Mouse (Mus musculus) neural tube, embryonic 11.5 days (tissue): ENCODE measurements around the gene Mgat5b. TPM values are rescaled to one million over a fixed set of nuclear protein-coding genes. Genes with fewer than 3 reads are reported as not detected.
A peak's percentile ranks its signal among the peaks of the same experiment; 100 is the strongest.

Experiments used
- ATAC-seq: fragments of 200-750 bp; cut with Nextera tagmentation; 2 replicates; pipeline ENCODE4 v1.8.0; 2017; ENCODE audit warnings: moderate number of reproducible peaks, mild to moderate bottlenecking, moderate TSS enrichment, moderate library complexity; ENCODE audit not compliant: insufficient read depth, low FRiP score, low TSS enrichment
- DNase-seq: peaks from one replicate; pipeline ENCODE4 v3.0.0-alpha.2; 2015; ENCODE audit warnings: low spot score
- H3K27ac ChIP-seq: fragments of 300-500 bp; sonication (generic); 2 replicates; pipeline ENCODE4 v1.5.1; 2014; ENCODE audit warnings: low read depth, mild to moderate bottlenecking, low read length
- H3K27me3 ChIP-seq: fragments of 300-500 bp; sonication (generic); 2 replicates; pipeline ENCODE4 v1.6.1; 2014; ENCODE audit warnings: mild to moderate bottlenecking, low read length, mixed read lengths; ENCODE audit not compliant: control insufficient read depth, insufficient read depth
- H3K36me3 ChIP-seq: fragments of 300-500 bp; sonication (generic); 2 replicates; pipeline ENCODE4 v1.6.1; 2014; ENCODE audit warnings: mild to moderate bottlenecking, low read length, moderate library complexity, mixed read lengths; ENCODE audit not compliant: control insufficient read depth, insufficient read depth
- H3K4me1 ChIP-seq: fragments of 300-500 bp; sonication (generic); 2 replicates; pipeline ENCODE4 v1.6.1; 2014; ENCODE audit warnings: low read length, mixed read lengths; ENCODE audit not compliant: control insufficient read depth, insufficient read depth
- H3K4me2 ChIP-seq: fragments of 300-500 bp; sonication (generic); 2 replicates; pipeline ENCODE4 v1.6.1; 2014; ENCODE audit warnings: low read depth, mild to moderate bottlenecking, moderate library complexity
- H3K4me3 ChIP-seq: fragments of 300-500 bp; sonication (generic); 2 replicates; pipeline ENCODE4 v1.5.1; 2014; ENCODE audit warnings: low read depth, low read length
- H3K9ac ChIP-seq: fragments of 300-500 bp; sonication (generic); 2 replicates; pipeline ENCODE4 v1.6.1; 2014; ENCODE audit warnings: mild to moderate bottlenecking, low read length
- H3K9me3 ChIP-seq: fragments of 300-500 bp; sonication (generic); 2 replicates; pipeline ENCODE4 v1.6.1; 2016; ENCODE audit warnings: low read length; ENCODE audit not compliant: control insufficient read depth
- WGBS: fragments of 180-500 bp; shearing (Covaris S2); extraction: QIAGEN DNeasy Blood & Tissue Kit; methylation state at CpG from one replicate; pipeline ENCODE4 v1.1.7; 2014; 5-methylcytosine and 5-hydroxymethylcytosine counted together
- polyA plus RNA-seq: library from polyadenylated mRNA; unstranded; fragments of >200 nt; fragmentation: Nextera tagmentation; extraction: Ambion mirVana; gene quantifications from 2 replicates; pipeline ENCODE4 v1.2.1, GENCODE M21; 2014

Mgat5b gene
- polyA plus RNA-seq, 1 experiment from 2014 or later: 7.5 TPM

GRCm38 (mm10) chr11:116991964-116992363, 73.3 kb downstream of the Mgat5b start:
- DNase-seq: no peak
- Histone ChIP-seq H3K4me2 (no peak overlapping the region), H3K4me1 (peaks cover 4% of the 10 kb centered on the region; the same call in 1 of the 2 replicates), H3K9ac (no peak overlapping the region), H3K4me3 (no peak overlapping the region), H3K36me3 (no peaks in the 10 kb centered on the region), H3K9me3 (no peaks in the 10 kb centered on the region), H3K27me3 (peaks cover 5% of the 10 kb centered on the region; the same call in 1 of the 2 replicates), H3K27ac (no peak overlapping the region)
- WGBS: 57% methylated on average over 6 of the region's 6 CpGs
- ATAC-seq: no peak

DNA sequence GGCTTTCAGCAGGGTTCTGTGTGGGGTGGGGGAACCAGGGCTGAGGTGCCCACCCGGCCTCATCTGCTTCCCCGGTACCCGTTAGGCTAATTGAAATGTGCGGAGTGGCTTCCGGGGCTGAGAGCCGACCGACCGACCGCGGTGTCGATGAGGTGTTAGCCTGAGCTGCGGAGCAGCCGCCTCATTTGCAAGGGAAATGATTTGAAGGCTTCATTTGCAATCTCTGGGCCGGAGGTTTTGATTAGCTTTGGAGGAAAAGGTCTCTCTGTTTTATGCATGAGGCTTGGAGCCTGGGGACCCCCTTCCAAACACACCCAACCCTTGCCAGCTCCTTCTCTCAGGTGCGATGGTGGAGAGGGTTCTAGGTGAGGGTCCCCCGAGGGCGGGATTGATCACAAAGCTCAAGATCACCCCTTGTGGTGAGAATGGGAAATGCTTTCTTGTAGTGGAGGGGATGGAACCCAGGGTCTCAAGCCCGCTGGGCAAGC, 75.5 kb downstream of the Mgat5b start:
- ATAC-seq (no peak), DNase-seq (peak; percentile 54)
- 0 out of 2 replicates have a peak overlapping the region, but pooled peaks have one; percentile 10 for H3K9ac ChIP-seq
- no peaks in the 10 kb centered on the region for H3K36me3 ChIP-seq
- peaks cover 4% of the 10 kb centered on the region; the same call in 1 of the 2 replicates for H3K4me1 ChIP-seq
- H3K27me3 ChIP-seq: peaks cover 5% of the 10 kb centered on the region; the same call in 1 of the 2 replicates
- H3K4me2 ChIP-seq: peak overlapping the region; percentile 42
- H3K9me3 ChIP-seq: no peaks in the 10 kb centered on the region
- no peak overlapping the region for H3K27ac ChIP-seq
- 2% methylated on average over 18 of the region's 18 CpGs for WGBS
- H3K4me3 ChIP-seq: peak overlapping the region; percentile 18; the same call in 1 of the 2 replicates

DNA sequence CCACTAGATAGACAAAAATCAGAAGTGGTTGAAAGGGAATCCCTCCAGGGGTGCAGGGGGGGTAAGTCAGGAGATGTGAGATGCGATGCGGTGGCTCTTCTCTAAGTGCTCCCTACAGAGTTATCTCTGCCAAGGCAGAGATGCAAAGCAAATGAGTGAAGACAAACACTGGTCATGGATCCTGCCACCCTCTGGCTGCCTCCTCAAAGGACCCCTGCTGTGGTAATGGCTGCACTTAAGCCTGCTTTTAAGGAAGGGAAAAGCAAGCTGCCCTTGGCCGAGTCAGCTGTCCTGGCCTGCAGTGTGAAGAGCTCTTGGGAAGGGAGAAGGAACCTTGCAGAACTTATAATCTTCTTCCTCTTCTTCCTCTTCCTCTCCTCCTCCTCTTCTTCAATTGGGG, 78.3 kb downstream of the Mgat5b start:
- Histone ChIP-seq H3K4me2 (no peak overlapping the region), H3K27me3 (peaks cover 5% of the 10 kb centered on the region; the same call in 1 of the 2 replicates), H3K36me3 (no peaks in the 10 kb centered on the region), H3K4me3 (no peak overlapping the region), H3K9ac (no peak overlapping the region), H3K4me1 (peaks cover 4% of the 10 kb centered on the region), H3K9me3 (no peaks in the 10 kb centered on the region), H3K27ac (no peak overlapping the region)
- ATAC-seq (no peak), DNase-seq (no peak)
- 13% methylated on average over 3 of the region's 3 CpGs for WGBS

- Histone ChIP-seq H3K27me3 (peaks cover under 1% of the 10 kb centered on the region; the same call in 1 of the 2 replicates), H3K9me3 (no peaks in the 10 kb centered on the region), H3K9ac (no peak overlapping the region), H3K4me1 (peaks cover 4% of the 10 kb centered on the region), H3K4me3 (no peak overlapping the region), H3K36me3 (no peaks in the 10 kb centered on the region), H3K27ac (no peak overlapping the region), H3K4me2 (no peak overlapping the region)
- 94% methylated on average over 5 of the region's 5 CpGs for WGBS
- ATAC-seq (no peak), DNase-seq (no peak)
Observed at GRCm38 (mm10) chr11:116998935-116999334, 80.3 kb downstream of the Mgat5b start.

DNA sequence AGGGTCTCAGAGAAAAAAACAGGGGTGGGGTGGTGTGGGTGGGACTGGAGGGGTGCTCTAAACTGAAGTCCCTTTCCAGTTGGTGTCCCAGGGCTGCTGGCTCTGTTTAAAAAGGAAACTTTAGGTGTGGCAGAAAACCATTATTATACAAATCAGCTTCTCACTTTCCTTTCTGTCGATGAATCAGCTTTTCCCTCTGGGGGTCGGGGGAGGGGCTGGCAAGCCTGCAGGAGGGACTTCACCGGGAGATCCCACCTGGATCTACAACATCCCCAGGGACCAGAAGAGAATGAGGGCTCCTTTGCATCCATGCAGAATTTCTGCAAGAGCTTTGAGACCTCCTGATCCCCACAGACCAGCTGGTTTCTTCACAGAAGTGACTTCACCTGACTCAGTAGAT, 81.6 kb downstream of the Mgat5b start:
- Histone ChIP-seq H3K9ac (no peak overlapping the region), H3K4me3 (no peak overlapping the region), H3K9me3 (no peaks in the 10 kb centered on the region), H3K4me2 (no peak overlapping the region), H3K27ac (no peak overlapping the region), H3K36me3 (no peaks in the 10 kb centered on the region), H3K27me3 (no peaks in the 10 kb centered on the region), H3K4me1 (peaks cover 7% of the 10 kb centered on the region)
- no peak for DNase-seq
- WGBS: 7% methylated on average over 3 of the region's 3 CpGs
- no peak for ATAC-seq

GRCm38 (mm10) chr11:117001789-117002188, 83.1 kb downstream of the Mgat5b start:
- ATAC-seq (no peak), DNase-seq (no peak)
- Histone ChIP-seq H3K4me2 (no peak overlapping the region), H3K4me3 (no peak overlapping the region), H3K9ac (no peak overlapping the region), H3K27ac (no peak overlapping the region), H3K4me1 (peaks cover 7% of the 10 kb centered on the region), H3K36me3 (no peaks in the 10 kb centered on the region), H3K27me3 (no peaks in the 10 kb centered on the region), H3K9me3 (no peaks in the 10 kb centered on the region)
- 46% methylated on average over 4 of the region's 4 CpGs for WGBS

DNA sequence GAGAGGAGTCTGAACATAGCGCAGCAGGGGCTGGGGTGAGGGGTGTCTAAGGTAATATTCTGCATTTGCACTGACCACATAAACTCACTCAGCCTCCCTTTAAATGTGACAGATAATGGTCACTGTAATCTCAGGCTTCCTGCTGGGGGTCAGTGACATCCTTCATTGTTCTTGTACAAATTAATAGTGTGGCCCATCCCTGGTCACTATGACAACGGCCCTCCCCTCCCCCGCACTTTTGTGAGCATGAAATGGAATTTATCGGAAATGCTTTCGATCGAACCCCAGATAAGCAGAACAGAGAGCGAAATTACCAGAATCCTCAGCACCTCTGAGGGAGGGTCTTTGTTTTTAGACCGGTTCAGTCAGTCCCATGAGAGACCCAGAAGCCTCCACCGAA, 84.8 kb downstream of the Mgat5b start:
- Histone ChIP-seq H3K4me1 (peaks cover 7% of the 10 kb centered on the region), H3K4me2 (no peak overlapping the region), H3K27ac (no peak overlapping the region), H3K4me3 (no peak overlapping the region), H3K9me3 (no peaks in the 10 kb centered on the region), H3K9ac (no peak overlapping the region), H3K27me3 (no peaks in the 10 kb centered on the region), H3K36me3 (no peaks in the 10 kb centered on the region)
- WGBS: 45% methylated on average over 9 of the region's 9 CpGs
- DNase-seq (peak; percentile 48), ATAC-seq (no peak)

GRCm38 (mm10) chr11:117004277-117004676, 85.6 kb downstream of the Mgat5b start:
- Histone ChIP-seq H3K4me1 (peaks cover 7% of the 10 kb centered on the region), H3K9me3 (no peaks in the 10 kb centered on the region), H3K27ac (no peak overlapping the region), H3K27me3 (no peaks in the 10 kb centered on the region), H3K4me2 (no peak overlapping the region), H3K9ac (no peak overlapping the region), H3K4me3 (no peak overlapping the region), H3K36me3 (no peaks in the 10 kb centered on the region)
- ATAC-seq: no peak
- DNase-seq: no peak
- WGBS: 10% methylated on average over 9 of the region's 9 CpGs

DNA sequence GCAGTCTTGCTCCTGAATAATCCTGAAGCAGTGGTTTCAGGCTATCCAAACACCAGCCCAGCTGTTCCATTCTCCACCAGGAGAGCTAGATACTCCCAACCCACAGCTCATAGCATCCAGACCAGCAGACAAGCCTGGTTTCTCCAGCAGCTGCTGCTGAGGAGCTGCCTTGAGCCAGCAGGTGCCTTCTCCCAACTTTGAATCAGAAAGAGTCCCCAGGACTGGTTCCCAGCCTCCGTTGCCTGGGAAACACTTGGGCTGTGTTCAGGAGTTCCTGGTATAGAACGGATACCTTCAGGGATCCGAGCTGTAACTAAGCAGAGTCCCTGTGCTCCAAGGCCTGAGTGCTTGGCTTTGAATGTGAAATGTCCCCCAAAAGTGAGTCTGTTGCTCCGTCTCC, 98.8 kb downstream of the Mgat5b start:
- 36% methylated on average over 4 of the region's 4 CpGs for WGBS
- ATAC-seq: no peak
- Histone ChIP-seq H3K4me3 (no peak overlapping the region), H3K27ac (no peak overlapping the region), H3K4me2 (no peak overlapping the region), H3K27me3 (no peaks in the 10 kb centered on the region), H3K36me3 (no peaks in the 10 kb centered on the region), H3K4me1 (peaks cover 2% of the 10 kb centered on the region; the same call in 1 of the 2 replicates), H3K9me3 (no peaks in the 10 kb centered on the region), H3K9ac (no peak overlapping the region)
- no peak for DNase-seq
